Mouse (Mus musculus): ENCODE data around the gene Rhoj.

DNA sequence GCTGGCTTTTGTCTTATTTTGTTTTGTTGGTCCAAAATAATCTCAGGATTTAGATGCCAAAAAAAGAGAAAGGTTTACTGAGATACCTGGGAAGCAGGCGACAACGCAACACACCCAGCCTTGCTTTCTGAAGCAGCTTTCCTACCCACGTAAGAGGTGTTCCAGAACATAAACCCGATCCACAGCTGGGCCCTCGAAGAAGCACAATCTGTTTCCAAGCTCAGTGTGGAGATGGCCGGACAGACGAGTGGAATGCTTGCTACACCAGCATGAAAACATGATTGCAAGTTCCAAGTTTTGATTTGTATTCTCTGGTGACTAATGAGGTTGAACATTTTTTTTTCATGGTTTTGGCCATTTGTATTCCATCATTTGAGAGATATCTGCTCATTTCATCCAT lies 32.2 kb downstream of the Rhoj start:
- TF ChIP-seq POLR2A (IDR thresholded peaks at IDR 0.05; ENCODE audit: insufficient read depth, low read depth, low read length) (no peak), CTCF (IDR thresholded peaks at IDR 0.05) (no peak), EP300 (IDR thresholded peaks at IDR 0.05; ENCODE audit: insufficient read depth, low read depth, low read length) (no peak)

Measured in heart, adult 2 months (tissue).